Mouse (Mus musculus) CH12.LX (cell line): ENCODE measurements around the gene Serp1.

Experiments
- E2F4 ChIP-seq: IDR thresholded peaks from 2 replicates; pipeline ENCODE4 v1.6.1; 2011; ENCODE audit warnings: low read depth, low read length, improper control_type of control experiment; ENCODE audit not compliant: insufficient replicate concordance
- EP300 ChIP-seq: IDR thresholded peaks from 2 replicates; pipeline ENCODE4 v1.6.1; 2011; ENCODE audit warnings: low read length, improper control_type of control experiment
- JUN ChIP-seq: IDR thresholded peaks from 2 replicates; pipeline ENCODE4 v1.6.1; 2011; ENCODE audit warnings: low read depth, mild to moderate bottlenecking, low read length, improper control_type of control experiment, moderate library complexity; ENCODE audit not compliant: insufficient read depth
- SIN3A ChIP-seq: IDR thresholded peaks from 2 replicates; pipeline ENCODE4 v1.6.1; 2012; ENCODE audit warnings: low read length, improper control_type of control experiment, inconsistent platforms
- TCF12 ChIP-seq: IDR thresholded peaks from 2 replicates; pipeline ENCODE4 v1.6.1; 2014; ENCODE audit warnings: low read depth, mild to moderate bottlenecking, inconsistent platforms, low read length, improper control_type of control experiment
- USF2 ChIP-seq: conservative IDR thresholded peaks from 2 replicates; pipeline ENCODE4 v1.6.1; 2011; ENCODE audit warnings: low read depth, low read length, improper control_type of control experiment
- ZMIZ1 ChIP-seq: IDR thresholded peaks from 2 replicates; pipeline ENCODE4 v1.6.1; 2012; ENCODE audit warnings: low read depth, mild to moderate bottlenecking, inconsistent platforms, low read length, improper control_type of control experiment

GRCm38 (mm10) chr3:58487121-58487520 is 38.6 kb downstream of the Serp1 start:
- TF ChIP-seq ZMIZ1 (no peak), EP300 (no peak), USF2 (no peak), JUN (no peak), SIN3A (no peak), TCF12 (no peak), E2F4 (no peak)
